Mouse (Mus musculus): ENCODE measurements at regions not wholly inside any gene's neighbourhood (a gene's known extent, or its start where the extent isn't known, plus 50 kb on each side); places are given as distances from the start of the nearest gene placed in this dataset.

DNA sequence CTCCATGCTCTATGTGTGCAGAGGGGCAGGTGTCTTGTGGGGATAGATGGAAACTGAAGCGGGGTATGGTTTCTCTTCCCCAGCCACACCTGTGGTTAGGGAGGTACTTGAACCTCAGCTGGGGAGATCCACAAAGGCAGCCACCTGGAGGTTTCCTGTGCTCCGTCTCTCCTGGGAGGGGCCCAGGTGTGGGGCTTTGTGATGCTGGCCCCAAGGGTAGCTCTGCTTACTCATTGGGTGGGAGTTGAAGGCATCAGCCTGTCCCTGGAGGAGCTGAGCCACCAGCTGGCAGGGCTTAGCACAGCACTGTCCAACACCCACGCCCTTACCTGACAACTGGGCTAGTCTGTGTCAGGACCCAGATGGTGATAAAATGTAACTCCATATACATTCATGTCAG is 81.4 kb downstream of the Lhx2 start:
- DNase-seq (ENCODE audit: low spot score) = no peak

DNA sequence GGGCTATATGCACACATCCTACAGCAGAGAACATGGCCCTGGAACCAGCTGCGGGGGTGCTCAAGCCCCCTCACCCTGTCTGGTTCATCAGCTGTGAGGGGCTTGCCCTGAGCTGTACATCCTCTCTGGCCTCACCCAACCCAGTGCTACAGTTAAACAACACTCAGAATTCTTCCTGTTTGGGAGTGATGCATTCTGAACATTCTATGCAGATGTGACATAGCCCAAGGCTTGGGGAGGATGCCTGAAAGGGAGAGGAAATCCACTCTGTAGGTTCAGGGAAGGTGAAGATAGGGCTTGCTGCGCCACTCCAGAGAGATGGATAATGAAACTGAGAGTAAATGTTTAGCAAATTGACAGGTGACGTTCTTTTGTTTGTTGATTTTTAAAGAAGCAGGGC is 83.3 kb downstream of the Lhx2 start:
- no peak for DNase-seq (ENCODE audit: low spot score)

DNA sequence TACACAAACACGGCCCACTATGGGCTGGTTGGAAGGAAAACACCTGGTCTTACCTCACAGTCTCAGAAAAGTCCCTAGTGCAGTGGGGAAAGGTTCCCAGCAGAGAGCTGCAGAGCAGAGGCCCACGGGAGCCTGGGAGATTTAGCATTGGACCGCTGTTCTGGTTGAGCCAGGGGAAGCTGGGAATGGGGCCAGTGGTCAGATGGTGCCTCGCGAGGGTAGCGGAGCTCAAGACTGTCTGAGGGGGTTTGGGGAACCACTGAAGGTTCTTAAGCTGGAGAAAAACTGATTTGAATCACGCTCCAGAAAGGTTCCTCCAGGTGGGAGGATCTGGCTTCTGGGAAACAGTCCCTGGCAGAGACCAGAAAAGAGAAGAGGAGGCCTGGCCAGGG is 84.8 kb downstream of the Lhx2 start:
- peak; percentile 48 for DNase-seq (ENCODE audit: low spot score)

DNA sequence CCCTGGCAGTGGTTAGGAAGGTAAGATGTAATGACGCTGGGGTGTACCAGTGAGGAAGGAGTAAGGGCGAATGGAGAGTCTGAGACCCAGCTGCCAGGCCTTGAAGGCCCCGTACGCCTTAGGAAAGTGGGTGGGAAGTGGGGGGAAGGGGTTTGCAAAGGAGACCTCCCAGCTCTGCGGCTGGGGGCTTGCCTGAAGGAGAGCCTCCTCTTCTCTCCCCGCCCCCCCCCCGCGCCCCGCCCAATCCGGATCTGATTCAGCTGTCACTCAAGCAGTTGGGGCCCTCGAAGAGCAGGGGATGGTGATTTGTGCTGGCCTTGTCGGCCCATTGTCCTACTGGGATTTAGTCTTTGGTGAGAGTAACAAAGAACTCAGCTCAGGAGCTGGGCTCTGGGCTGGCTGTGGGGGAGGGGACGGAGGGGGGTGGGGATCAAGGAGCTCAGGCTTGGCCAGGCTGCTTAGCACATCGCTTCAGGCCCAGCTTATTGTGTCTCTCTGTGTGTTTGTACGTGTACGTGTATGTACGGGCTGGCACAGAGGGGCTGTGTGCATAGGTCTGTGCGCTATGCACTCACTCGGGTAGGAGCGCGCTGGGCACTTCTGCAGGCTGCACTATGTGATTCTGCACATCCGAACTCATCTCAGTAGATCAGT is 85.3 kb downstream of the Lhx2 start:
- peak; percentile 77 for DNase-seq (ENCODE audit: low spot score)

DNA sequence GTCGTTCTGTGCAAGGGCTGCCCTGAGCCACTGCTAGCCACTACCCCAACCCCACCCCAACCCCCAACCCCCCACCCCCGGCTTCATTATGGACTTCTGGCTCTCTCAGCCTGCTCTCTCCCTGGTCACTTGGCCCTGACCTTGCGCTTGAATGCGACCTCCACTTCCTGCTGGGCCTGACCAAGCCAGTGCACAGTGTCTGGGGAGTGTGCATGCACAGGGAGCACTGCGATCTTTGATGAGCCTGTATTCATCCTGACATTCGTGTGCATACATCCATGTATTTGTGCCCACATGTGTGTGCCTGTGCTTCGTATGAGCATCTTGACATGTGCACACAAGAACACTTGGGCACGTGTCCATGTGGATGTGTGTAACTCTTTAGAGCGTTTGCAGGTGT is 85.9 kb downstream of the Lhx2 start:
- DNase-seq (ENCODE audit: low spot score) = no peak

DNA sequence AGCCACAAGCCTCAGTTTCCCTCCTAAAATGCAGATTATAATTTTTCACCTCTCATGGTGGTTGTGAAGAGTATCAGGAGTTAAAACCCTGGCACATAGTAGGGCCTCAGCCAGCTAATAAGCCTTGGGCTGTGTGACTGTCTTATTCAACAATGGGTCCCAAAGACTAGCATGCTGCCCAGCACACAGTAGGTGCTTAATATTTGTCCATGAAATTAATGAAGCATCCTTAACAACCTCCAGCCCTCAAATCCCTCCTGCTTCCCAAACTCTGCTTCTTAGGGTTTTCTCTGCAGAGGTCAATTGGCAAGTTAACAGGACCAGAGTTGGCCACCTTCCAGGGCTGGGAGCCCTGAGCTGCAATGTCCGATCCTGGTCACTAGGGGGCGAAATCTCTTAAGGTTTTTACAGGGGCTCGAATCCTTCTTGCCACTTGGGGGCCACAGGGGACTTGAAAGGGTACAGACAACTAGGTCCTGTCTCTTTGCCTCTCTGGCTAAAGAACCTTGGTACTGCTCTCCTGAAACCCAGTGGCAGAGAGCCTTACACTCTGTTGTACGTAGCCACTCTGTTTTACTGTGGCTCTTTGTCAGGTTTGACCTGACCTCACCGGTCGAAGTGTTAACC is 81.6 kb upstream of the Nek6 start:
- DNase-seq (ENCODE audit: low spot score) = peak; percentile 85

DNA sequence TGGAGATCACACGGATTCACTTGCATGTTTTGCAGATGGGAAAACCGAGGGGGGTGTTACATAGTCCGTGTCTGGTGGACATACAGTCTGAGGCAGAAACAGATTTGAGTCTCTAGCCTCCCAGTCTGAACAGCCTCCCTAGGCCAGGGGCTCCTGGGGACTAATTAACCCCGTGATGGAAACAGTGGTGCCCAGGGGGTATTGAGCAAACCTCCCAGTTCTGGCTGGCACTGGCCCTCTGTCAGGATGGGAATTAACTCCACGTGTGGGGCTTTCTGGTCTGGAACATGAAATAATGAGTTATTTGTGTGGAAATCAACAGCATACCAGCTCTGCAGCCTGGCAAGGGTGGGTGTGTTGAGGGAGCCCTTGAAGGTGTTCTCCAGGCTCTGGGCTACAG is 79.9 kb upstream of the Nek6 start:
- no peak for DNase-seq (ENCODE audit: low spot score)

DNA sequence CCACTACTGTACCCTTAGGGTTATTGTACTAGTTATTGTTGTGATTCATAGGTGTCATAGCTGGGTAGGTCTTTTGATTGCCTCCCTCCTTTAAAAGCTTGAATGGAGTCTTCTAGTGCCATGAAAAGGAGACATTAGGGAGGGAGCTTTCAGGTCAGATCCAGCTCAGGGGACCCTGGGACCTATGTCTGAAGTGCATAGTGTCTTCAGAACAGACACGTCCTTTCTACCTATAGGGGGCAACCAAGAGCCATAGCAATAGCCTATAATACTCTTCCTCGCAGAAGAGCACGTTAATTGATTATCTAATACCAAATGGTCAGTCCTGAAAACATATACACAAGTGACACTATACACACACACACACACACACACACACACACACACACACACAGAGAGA is 77.7 kb upstream of the Nek6 start:
- DNase-seq (ENCODE audit: low spot score) = peak; percentile 70

DNA sequence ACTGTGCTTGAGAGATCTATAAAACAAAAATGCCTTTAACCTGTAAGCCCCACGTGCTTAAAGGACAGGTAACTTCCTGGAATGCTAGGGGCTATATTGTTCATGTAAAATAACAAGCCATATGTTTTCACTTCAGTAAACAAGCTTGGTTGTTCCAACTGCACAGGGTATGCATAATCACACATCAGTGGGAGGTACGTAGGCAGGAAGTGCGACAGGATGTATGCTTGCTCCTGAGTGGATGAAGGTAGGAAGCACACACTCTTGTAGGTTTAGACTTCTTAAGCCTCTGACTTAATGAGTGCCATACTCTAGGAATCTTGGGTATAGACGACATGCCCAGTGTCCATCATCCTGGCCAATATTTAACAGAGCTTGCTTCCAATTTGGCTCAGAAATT is 74.7 kb upstream of the Nek6 start:
- no peak for DNase-seq (ENCODE audit: low spot score)

DNA sequence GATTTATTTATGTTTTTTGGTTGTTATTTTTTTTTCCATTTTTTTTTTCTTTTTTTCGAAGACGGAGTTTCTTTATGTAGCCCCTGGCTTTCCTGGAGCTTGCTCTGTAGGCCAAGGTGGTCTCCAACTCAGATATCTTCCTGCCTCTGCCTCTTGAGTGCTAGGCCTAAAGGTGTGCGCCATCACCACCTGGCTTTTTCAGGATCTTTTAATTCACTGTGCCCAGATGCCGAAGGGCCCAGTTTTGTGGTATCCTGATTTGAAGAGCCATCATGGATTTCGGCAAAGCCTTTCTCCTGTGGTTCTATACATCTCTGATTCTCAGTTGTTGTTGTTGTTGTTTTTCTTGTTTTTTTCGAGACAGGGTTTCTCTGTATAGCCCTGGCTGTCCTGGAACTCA is 72.3 kb upstream of the Nek6 start:
- no peak for DNase-seq (ENCODE audit: low spot score)

DNA sequence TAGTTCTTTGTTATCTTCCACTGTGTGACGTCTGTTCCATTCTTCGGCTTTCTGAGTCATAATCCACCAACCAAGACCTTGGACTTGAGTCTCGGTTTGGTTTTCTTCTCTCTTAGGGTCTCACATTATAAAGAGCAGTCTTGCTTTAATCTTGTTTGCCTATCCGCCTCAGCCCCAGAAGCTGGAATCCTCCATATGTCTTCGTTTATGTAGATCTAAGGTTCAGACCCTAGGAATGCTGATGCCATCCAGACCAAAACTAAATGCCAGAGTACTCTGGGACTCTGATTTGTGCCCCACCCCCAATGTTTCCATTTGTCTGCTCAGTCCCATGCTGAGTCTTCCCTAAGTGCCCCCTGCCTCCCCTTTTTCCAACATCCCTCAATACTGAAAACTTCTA is 71.5 kb upstream of the Nek6 start:
- DNase-seq (ENCODE audit: low spot score) = no peak

DNA sequence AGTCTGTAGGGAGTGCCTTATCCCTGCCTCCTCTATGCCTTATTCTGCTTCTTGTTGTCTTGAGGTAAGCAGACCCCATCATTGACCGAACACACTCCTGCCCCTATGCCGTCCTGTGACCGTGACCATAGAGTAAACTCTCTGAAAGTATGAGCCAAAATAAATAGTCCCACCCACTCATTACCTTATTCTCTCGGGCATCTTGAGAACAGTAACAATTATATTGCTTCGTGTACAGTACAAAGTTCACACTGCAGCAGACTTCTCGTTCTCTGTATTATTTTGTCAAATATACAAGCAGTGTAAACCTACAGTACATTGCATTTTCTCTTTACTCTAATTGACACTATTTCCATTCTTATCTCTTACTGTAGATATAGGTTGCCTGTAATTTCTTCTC is 62.4 kb upstream of the Nek6 start:
- no peak for DNase-seq (ENCODE audit: low spot score)

DNA sequence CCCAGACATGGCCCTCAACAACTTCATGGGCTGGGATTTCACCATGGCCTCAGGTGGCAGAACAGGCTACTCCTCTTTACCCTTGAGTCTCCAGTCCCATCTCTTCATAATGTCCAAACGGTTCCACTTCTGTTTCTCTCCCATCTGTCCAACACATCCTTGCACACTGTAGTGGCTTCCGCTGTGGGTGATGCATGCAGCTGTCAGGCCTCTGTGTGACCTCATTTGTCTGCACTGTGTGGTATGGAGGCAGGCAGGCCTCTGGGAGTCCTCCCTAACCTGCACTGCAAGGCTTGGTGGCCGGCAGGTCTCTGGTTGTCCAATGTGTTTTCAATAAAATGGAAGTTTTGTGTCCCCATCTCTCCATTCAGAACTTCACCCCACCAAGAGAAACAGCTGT is 54.9 kb upstream of the Nek6 start:
- no peak for DNase-seq (ENCODE audit: low spot score)

DNA sequence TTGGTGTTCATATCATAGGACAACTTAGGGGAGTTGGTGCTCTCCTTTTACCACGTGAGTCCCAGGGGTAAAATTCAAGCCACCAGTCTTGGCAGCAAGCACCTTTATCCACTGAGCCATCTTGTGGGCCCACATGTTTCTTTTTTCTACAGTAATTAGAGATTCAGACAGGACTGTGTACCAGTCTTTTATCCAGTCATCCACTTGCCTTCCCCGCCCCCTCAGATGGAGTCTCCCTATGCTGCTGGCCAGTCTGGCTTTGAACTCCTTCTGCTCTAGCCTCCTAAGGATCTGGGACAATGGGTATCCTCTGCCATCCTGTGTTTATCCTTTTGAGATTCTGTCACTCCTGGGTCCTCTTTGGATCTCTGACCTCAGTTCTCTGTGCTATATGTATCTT is 51.1 kb upstream of the Nek6 start:
- DNase-seq (ENCODE audit: low spot score) = no peak

DNA sequence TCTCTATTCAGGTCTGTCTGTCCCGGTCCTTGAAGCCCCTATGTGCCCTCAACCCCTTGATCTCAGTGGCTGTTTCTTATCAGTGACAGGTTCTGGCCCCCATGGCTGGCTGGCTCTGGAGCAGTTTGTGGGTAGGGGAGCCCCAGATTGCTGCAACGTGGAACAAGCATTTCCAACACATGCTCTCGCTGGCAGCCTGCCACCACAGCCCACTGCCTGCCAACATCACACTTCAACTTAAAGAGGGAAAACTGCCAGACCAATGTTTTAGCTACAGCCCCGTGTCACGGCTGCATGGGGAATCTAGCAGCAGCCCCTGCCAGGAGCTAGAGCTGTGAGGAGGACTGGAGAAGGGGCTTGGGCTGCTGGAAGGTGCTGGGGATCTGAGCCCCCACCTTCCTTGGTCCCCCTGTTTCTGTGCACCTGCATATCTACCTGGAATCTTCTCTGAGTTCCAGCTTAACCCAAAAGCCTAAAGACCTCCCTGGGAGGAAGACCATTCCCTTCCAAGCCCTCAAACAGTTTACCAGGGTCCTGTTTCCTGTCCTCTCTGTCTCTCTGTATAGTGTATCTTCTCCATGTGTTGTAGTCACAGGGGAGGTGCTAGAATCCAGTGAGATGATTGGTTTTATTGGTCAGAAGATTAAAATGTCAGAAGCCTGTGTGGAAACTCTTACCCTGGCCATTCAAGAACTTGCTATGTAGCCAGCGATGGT is 50.5 kb upstream of the Nek6 start:
- DNase-seq (ENCODE audit: low spot score) = no peak
